Mouse (Mus musculus) bone marrow macrophage, adult 2 months (primary cell): ENCODE data around the gene Slc25a45.

Experiments
- CTCF ChIP-seq: IDR thresholded peaks from 2 replicates; pipeline ENCODE4 v1.5.1; 2012; ENCODE audit warnings: low read depth, mild to moderate bottlenecking, low read length, moderate library complexity
- POLR2A ChIP-seq: IDR thresholded peaks from 2 replicates; pipeline ENCODE4 v1.6.1; 2012; ENCODE audit warnings: mild to moderate bottlenecking, low read depth, low read length, borderline replicate concordance

GRCm38 (mm10) chr19:5879735-5880134 is 2.1 kb downstream of the Slc25a45 start:
- TF ChIP-seq POLR2A (no peak), CTCF (no peak)
